Mouse (Mus musculus) ES-CJ7 (cell line): ENCODE data around the gene Kbtbd7.
"Not testable (repeated sequence)": the region's sequence is repeated elsewhere in the genome, so short reads cannot be mapped to it uniquely, and the experiment has no call there.

ENCODE experiments used
- DNase-seq: peaks from one replicate; pipeline ENCODE4 v3.0.0; 2011; ENCODE audit warnings: low read depth, low spot score

Gene Kbtbd7

GRCm38 (mm10) chr14:79425979-79426729, at the start of gene Kbtbd7:
TSS of gene Kbtbd7 (plus strand) at chr14:79426511.
- peak; percentile 96 for DNase-seq

GRCm38 (mm10) chr14:79377041-79377440, 49.3 kb upstream of the Kbtbd7 start:
- DNase-seq, result no peak

GRCm38 (mm10) chr14:79383120-79383519, 43.2 kb upstream of the Kbtbd7 start:
- no peak for DNase-seq

- no peak for DNase-seq
Measured at GRCm38 (mm10) chr14:79388304-79388703, 38.0 kb upstream of the Kbtbd7 start.

- no peak for DNase-seq
Measured at GRCm38 (mm10) chr14:79389438-79390264, 36.7 kb upstream of the Kbtbd7 start.

- peak; percentile 96 for DNase-seq
Measured at GRCm38 (mm10) chr14:79390265-79390926, 35.9 kb upstream of the Kbtbd7 start, which contains the start of gene Naa16. TSS of gene Naa16 (minus strand) at chr14:79390778.

- DNase-seq, result no peak
Measured at GRCm38 (mm10) chr14:79393289-79393688, 33.0 kb upstream of the Kbtbd7 start.

GRCm38 (mm10) chr14:79394564-79394963, 31.7 kb upstream of the Kbtbd7 start:
- DNase-seq, result peak; percentile 66

GRCm38 (mm10) chr14:79397321-79398122, 28.8 kb upstream of the Kbtbd7 start, which contains the start of gene Mtrf1:
TSS of gene Mtrf1 (plus strand) at chr14:79397772.
- DNase-seq, result peak; percentile 84

GRCm38 (mm10) chr14:79407641-79408040, 18.7 kb upstream of the Kbtbd7 start:
- no peak for DNase-seq

- no peak for DNase-seq
Measured at GRCm38 (mm10) chr14:79409278-79409830, 17.0 kb upstream of the Kbtbd7 start.

GRCm38 (mm10) chr14:79410662-79411061, 15.6 kb upstream of the Kbtbd7 start:
- DNase-seq, result no peak

GRCm38 (mm10) chr14:79413121-79413520, 13.2 kb upstream of the Kbtbd7 start:
- DNase-seq, result no peak

- DNase-seq, result no peak
Measured at GRCm38 (mm10) chr14:79420083-79420685, 6.1 kb upstream of the Kbtbd7 start.

GRCm38 (mm10) chr14:79426730-79427365, 537 bp downstream of the Kbtbd7 start:
- DNase-seq, result not testable (repeated sequence)

- no peak for DNase-seq
Measured at GRCm38 (mm10) chr14:79434068-79434467, 7.8 kb downstream of the Kbtbd7 start.

GRCm38 (mm10) chr14:79440655-79441054, 14.3 kb downstream of the Kbtbd7 start:
- no peak for DNase-seq

GRCm38 (mm10) chr14:79441441-79441840, 15.1 kb downstream of the Kbtbd7 start:
- DNase-seq, result no peak

- DNase-seq, result no peak
Measured at GRCm38 (mm10) chr14:79444601-79445000, 18.3 kb downstream of the Kbtbd7 start.

GRCm38 (mm10) chr14:79445055-79445620, 18.8 kb downstream of the Kbtbd7 start:
- DNase-seq, result no peak
